Mouse (Mus musculus): ENCODE data around the gene Dgcr2.

The Dgcr2 gene

GRCm38 (mm10) chr16:17848431-17848830 lies 49.9 kb downstream of the Dgcr2 start:
- no peak for DNase-seq

- no peak for DNase-seq
These were observed 54.5 kb downstream of the Dgcr2 start for GRCm38 (mm10) chr16:17843701-17844365.

GRCm38 (mm10) chr16:17842437-17842836 lies 55.9 kb downstream of the Dgcr2 start:
- no peak for DNase-seq

- no peak for DNase-seq
These were observed 58.4 kb downstream of the Dgcr2 start for GRCm38 (mm10) chr16:17839976-17840375.

- peak; percentile 31 for DNase-seq
These were observed 60.3 kb downstream of the Dgcr2 start, which contains the start of gene Car15 for GRCm38 (mm10) chr16:17838051-17838450. Gene Car15 (minus strand): TSS chr16:17838364.

GRCm38 (mm10) chr16:17835481-17835880 lies 62.9 kb downstream of the Dgcr2 start:
- DNase-seq, result no peak

- no peak for DNase-seq
These were observed 63.8 kb downstream of the Dgcr2 start for GRCm38 (mm10) chr16:17834543-17834942.

- peak; percentile 35 for DNase-seq
These were observed 64.5 kb downstream of the Dgcr2 start for GRCm38 (mm10) chr16:17833681-17834399.

- DNase-seq, result no peak
These were observed 65.1 kb downstream of the Dgcr2 start for GRCm38 (mm10) chr16:17833321-17833680.

- DNase-seq, result no peak
These were observed 65.5 kb downstream of the Dgcr2 start, which contains the start of gene B830017H08Rik for GRCm38 (mm10) chr16:17832821-17833220. Gene B830017H08Rik (plus strand): TSS chr16:17833121.

- DNase-seq, result no peak
These were observed 66.6 kb downstream of the Dgcr2 start for GRCm38 (mm10) chr16:17831781-17832180.

GRCm38 (mm10) chr16:17830385-17831178 lies 67.8 kb downstream of the Dgcr2 start:
- peak; percentile 47 for DNase-seq

- peak; percentile 78 for DNase-seq
These were observed 69.5 kb downstream of the Dgcr2 start for GRCm38 (mm10) chr16:17828867-17829266.

GRCm38 (mm10) chr16:17828229-17828628 lies 70.1 kb downstream of the Dgcr2 start:
- DNase-seq, result no peak

GRCm38 (mm10) chr16:17826500-17826899 lies 71.9 kb downstream of the Dgcr2 start:
- no peak for DNase-seq

GRCm38 (mm10) chr16:17816528-17816927 lies 81.8 kb downstream of the Dgcr2 start:
- DNase-seq, result no peak

- DNase-seq, result peak; percentile 81
These were observed 82.7 kb downstream of the Dgcr2 start for GRCm38 (mm10) chr16:17815411-17816402.

- no peak for DNase-seq
These were observed 85.2 kb downstream of the Dgcr2 start for GRCm38 (mm10) chr16:17813173-17813572.

- peak; percentile 48 for DNase-seq
These were observed 86.2 kb downstream of the Dgcr2 start for GRCm38 (mm10) chr16:17812120-17812519.

- no peak for DNase-seq
These were observed 88.7 kb downstream of the Dgcr2 start for GRCm38 (mm10) chr16:17809711-17810110.

GRCm38 (mm10) chr16:17809125-17809524 lies 89.2 kb downstream of the Dgcr2 start:
- no peak for DNase-seq
